Mouse (Mus musculus): ENCODE data around the gene Stkld1. TPM values are rescaled to one million over a fixed set of nuclear protein-coding genes. Genes with fewer than 3 reads are reported as not detected.
A peak's percentile ranks its signal among the peaks of the same experiment; 100 is the strongest.

Gene Stkld1
- polyA plus RNA-seq, 2 experiments, result 0.07 TPM; not detected in 1

DNA sequence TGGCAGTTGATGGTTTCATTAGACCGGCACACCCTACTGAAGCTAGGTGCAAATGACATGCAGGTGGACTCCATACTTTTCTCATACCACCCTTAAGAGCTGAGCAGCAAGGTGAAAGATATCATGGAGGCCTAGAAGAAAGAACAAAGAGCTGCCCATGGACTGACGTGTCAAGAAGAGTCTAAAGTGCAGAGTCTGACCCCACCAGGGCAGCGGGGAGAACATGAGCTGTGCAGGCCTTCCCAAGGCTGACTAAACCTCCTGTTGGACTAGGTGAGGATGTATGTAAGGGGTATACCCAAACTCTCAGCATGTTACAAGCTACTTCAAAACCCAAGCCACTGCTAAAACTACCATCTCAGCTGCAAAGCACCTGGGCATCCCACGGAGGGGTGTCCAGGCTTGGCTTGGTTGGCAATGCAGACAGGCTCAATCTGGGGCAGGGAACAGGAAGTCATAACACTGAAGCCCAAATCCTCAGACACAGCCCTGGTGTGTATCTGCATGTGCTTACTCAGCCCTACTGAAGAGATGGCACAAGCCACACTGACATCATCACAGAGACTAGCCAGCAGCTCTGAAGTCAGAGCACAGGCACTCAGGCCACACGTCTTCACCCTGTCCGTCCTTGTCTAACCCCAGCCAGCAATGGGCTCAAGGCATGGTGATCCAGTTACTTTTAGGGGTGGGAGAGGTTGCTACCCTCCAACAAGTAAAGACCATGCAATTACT lies 5.9 kb upstream of the Stkld1 start:
- H3K27ac ChIP-seq, result no peak overlapping the region
- no peak overlapping the region for H3K4me2 ChIP-seq (ENCODE audit: low read depth)
- no peak overlapping the region for H3K4me3 ChIP-seq (ENCODE audit: insufficient read depth in 1 of 2, low read depth in 2 of 2, low read length in 2 of 2)
- peaks cover 48% of the 10 kb centered on the region for H3K36me3 ChIP-seq (replicated peaks; ENCODE audit: control insufficient read depth, insufficient read depth, low read depth)
- no peaks in the 10 kb centered on the region for H3K27me3 ChIP-seq (ENCODE audit: control insufficient read depth, insufficient read depth, low read length)
- ATAC-seq (ENCODE audit: insufficient read depth), result no peak
- no peak for DNase-seq (ENCODE audit: low read depth in 3 of 3, low spot score in 3 of 3)
- no peak overlapping the region for H3K9ac ChIP-seq (replicated peaks)
- TF ChIP-seq CTCF (IDR thresholded peaks at IDR 0.05; ENCODE audit: low read depth), result no peak
- TF ChIP-seq EP300 (IDR thresholded peaks at IDR 0.05; ENCODE audit: low read depth), result no peak
- 80% methylated on average over 6 of the region's 6 CpGs for WGBS (ENCODE audit: insufficient replicate concordance)
- H3K9me3 ChIP-seq (ENCODE audit: control insufficient read depth, low read length), result no peaks in the 10 kb centered on the region
- H3K4me1 ChIP-seq (replicated peaks; ENCODE audit: control insufficient read depth in 2 of 2, insufficient read depth in 2 of 2, low read length in 1 of 2), result peaks cover 9 to 15% of the 10 kb centered on the region in 2 experiments

DNA sequence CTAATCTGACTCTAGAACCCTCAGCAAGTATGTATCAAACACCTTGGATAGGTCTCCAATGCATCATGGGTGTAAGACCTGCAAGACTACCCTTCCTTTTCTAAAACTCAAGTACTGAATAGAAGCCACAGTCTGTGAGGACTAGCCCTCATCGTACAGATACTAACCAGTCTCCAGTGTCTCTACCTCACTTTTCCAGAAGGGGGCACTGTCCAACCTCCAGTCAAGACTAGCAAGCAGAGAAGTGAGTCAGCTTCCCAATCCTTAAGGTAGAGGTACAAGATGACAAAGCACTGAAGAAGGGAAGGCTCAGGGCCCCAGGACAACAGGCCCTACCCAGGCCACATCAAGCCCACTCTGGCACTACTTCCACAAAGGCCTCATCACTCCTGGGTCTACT lies 3.5 kb upstream of the Stkld1 start:
- Histone ChIP-seq H3K36me3 (replicated peaks; ENCODE audit: control insufficient read depth, insufficient read depth, low read depth) (peaks cover 30% of the 10 kb centered on the region), H3K9me3 (ENCODE audit: control insufficient read depth, low read length) (no peaks in the 10 kb centered on the region), H3K9ac (replicated peaks) (no peak overlapping the region), H3K4me2 (ENCODE audit: low read depth) (peak overlapping the region; percentile 8; the same call in 1 of the 2 replicates), H3K27me3 (ENCODE audit: control insufficient read depth, insufficient read depth, low read length) (no peaks in the 10 kb centered on the region), H3K27ac (0 out of 2 replicates have a peak overlapping the region, but pooled peaks have one; percentile 10), H3K4me1 (replicated peaks; ENCODE audit: control insufficient read depth in 2 of 2, insufficient read depth in 2 of 2, low read length in 1 of 2) (peaks cover 9 to 19% of the 10 kb centered on the region in 2 experiments), H3K4me3 (ENCODE audit: insufficient read depth in 1 of 2, low read depth in 2 of 2, low read length in 2 of 2) (no peak overlapping the region)
- 21% methylated on average over 1 of the region's 1 CpGs for WGBS (ENCODE audit: insufficient replicate concordance)
- peak; percentile 66 to 71 (median 69) for DNase-seq (ENCODE audit: low read depth in 3 of 3, low spot score in 3 of 3)
- no peak for ATAC-seq (ENCODE audit: insufficient read depth)
- TF ChIP-seq EP300 (IDR thresholded peaks at IDR 0.05; ENCODE audit: low read depth) (no peak), CTCF (IDR thresholded peaks at IDR 0.05; ENCODE audit: low read depth) (peak; percentile 89)

GRCm38 (mm10) chr2:26932473-26933303 lies 1.2 kb upstream of the Stkld1 start:
- peak; percentile 23 for ATAC-seq (ENCODE audit: insufficient read depth)

GRCm38 (mm10) chr2:26935286-26935685 lies 1.4 kb downstream of the Stkld1 start:
- Histone ChIP-seq H3K27me3 (ENCODE audit: control insufficient read depth, insufficient read depth, low read length) (no peaks in the 10 kb centered on the region), H3K4me3 (ENCODE audit: insufficient read depth in 1 of 2, low read depth in 2 of 2, low read length in 2 of 2) (no peak overlapping the region), H3K9ac (replicated peaks) (no peak overlapping the region), H3K4me1 (replicated peaks; ENCODE audit: control insufficient read depth in 2 of 2, insufficient read depth in 2 of 2, low read length in 1 of 2) (peaks cover 9 to 21% of the 10 kb centered on the region in 2 experiments), H3K27ac (no peak overlapping the region), H3K36me3 (replicated peaks; ENCODE audit: control insufficient read depth, insufficient read depth, low read depth) (peaks cover 5% of the 10 kb centered on the region), H3K4me2 (ENCODE audit: low read depth) (no peak overlapping the region), H3K9me3 (ENCODE audit: control insufficient read depth, low read length) (no peaks in the 10 kb centered on the region)
- 14% methylated on average over 2 of the region's 2 CpGs for WGBS (ENCODE audit: insufficient replicate concordance)
- ATAC-seq (ENCODE audit: insufficient read depth) (no peak), DNase-seq (ENCODE audit: low read depth in 3 of 3, low spot score in 3 of 3) (no peak)
- TF ChIP-seq CTCF (IDR thresholded peaks at IDR 0.05; ENCODE audit: low read depth) (no peak), EP300 (IDR thresholded peaks at IDR 0.05; ENCODE audit: low read depth) (no peak)

More at GRCm38 (mm10) chr2:26932473-26933303, 1.2 kb upstream of the Stkld1 start:
- no peaks in the 10 kb centered on the region for H3K27me3 ChIP-seq (ENCODE audit: control insufficient read depth, insufficient read depth, low read length)
- H3K36me3 ChIP-seq (replicated peaks; ENCODE audit: control insufficient read depth, insufficient read depth, low read depth), result peaks cover 14% of the 10 kb centered on the region
- peak overlapping the region; percentile 89 for H3K9ac ChIP-seq (replicated peaks)
- peak overlapping the region; percentile 68 for H3K4me2 ChIP-seq (ENCODE audit: low read depth)
- H3K4me1 ChIP-seq (replicated peaks; ENCODE audit: control insufficient read depth in 2 of 2, insufficient read depth in 2 of 2, low read length in 1 of 2), result peaks cover 9 to 21% of the 10 kb centered on the region in 2 experiments
- peak overlapping the region; percentile 73 to 76 for H3K4me3 ChIP-seq (ENCODE audit: insufficient read depth in 1 of 2, low read depth in 2 of 2, low read length in 2 of 2)
- TF ChIP-seq EP300 (IDR thresholded peaks at IDR 0.05; ENCODE audit: low read depth) (no peak), CTCF (IDR thresholded peaks at IDR 0.05; ENCODE audit: low read depth) (no peak)
- no peak for DNase-seq (ENCODE audit: low read depth in 3 of 3, low spot score in 3 of 3)
- peak overlapping the region; percentile 9; the same call in 1 of the 2 replicates for H3K27ac ChIP-seq
- WGBS (ENCODE audit: insufficient replicate concordance), result 1% methylated on average over 48 of the region's 49 CpGs
- no peaks in the 10 kb centered on the region for H3K9me3 ChIP-seq (ENCODE audit: control insufficient read depth, low read length)

GRCm38 (mm10) chr2:26936425-26936824 lies 2.6 kb downstream of the Stkld1 start:
- WGBS (ENCODE audit: insufficient replicate concordance), result 12% methylated on average over 1 of the region's 1 CpGs
- DNase-seq (ENCODE audit: low read depth in 3 of 3, low spot score in 3 of 3) (no peak), ATAC-seq (ENCODE audit: insufficient read depth) (no peak)
- Histone ChIP-seq H3K9ac (replicated peaks) (no peak overlapping the region), H3K4me1 (replicated peaks; ENCODE audit: control insufficient read depth in 2 of 2, insufficient read depth in 2 of 2, low read length in 1 of 2) (peaks cover 5 to 13% of the 10 kb centered on the region in 2 experiments), H3K4me3 (ENCODE audit: insufficient read depth in 1 of 2, low read depth in 2 of 2, low read length in 2 of 2) (no peak overlapping the region), H3K4me2 (ENCODE audit: low read depth) (no peak overlapping the region), H3K36me3 (replicated peaks; ENCODE audit: control insufficient read depth, insufficient read depth, low read depth) (no peaks in the 10 kb centered on the region; the same call in 1 of the 2 replicates), H3K9me3 (ENCODE audit: control insufficient read depth, low read length) (no peaks in the 10 kb centered on the region), H3K27ac (no peak overlapping the region), H3K27me3 (ENCODE audit: control insufficient read depth, insufficient read depth, low read length) (no peaks in the 10 kb centered on the region)
- TF ChIP-seq CTCF (IDR thresholded peaks at IDR 0.05; ENCODE audit: low read depth) (no peak), EP300 (IDR thresholded peaks at IDR 0.05; ENCODE audit: low read depth) (no peak)
